Mouse (Mus musculus) monocyte, adult 5-6 weeks (primary cell): ENCODE measurements around the gene Gm47283. TPM values are rescaled to one million over a fixed set of nuclear protein-coding genes. Genes with fewer than 3 reads are reported as not detected.
"Not testable (repeated sequence)": the region's sequence is repeated elsewhere in the genome, so short reads cannot be mapped to it uniquely, and the experiment has no call there.

ENCODE experiments used
- ATAC-seq: fragments of 153-309, 156-312 bp; replicated peaks from 2 replicates; pipeline ENCODE4 v1.8.0; 2017; ENCODE audit warnings: mild to moderate bottlenecking; ENCODE audit not compliant: low TSS enrichment, insufficient number of reproducible peaks, severe bottlenecking, poor library complexity, low FRiP score
- total RNA-seq: library from RNA; stranded (forward); fragments of 200-1000, 200-491, 200-594 nt; gene quantifications from 3 replicates; pipeline ENCODE4 v1.2.3, GENCODE M21; 2017

The Gm47283 gene
- total RNA-seq = not detected in 3 replicates

DNA sequence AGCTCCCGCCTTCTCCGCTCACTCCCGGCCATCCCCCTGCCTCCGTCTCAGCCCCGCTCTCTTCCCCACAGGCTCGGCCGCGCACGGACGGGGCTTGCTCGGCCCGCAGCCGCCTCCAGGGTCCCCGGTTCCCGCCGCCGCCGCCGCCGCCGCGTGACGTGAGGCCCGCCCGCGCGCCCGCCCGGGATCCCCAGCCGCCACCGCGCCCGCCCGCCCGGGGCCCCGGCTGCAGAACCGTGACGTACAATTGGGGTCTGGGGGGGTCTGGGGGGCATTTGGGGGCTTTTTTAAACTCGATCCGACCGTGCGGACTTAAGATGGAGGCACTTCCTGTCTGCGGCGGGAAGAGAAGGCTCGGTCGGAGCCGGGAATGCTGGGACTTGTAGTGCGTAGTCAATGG lies at the start of gene Gm47283:
Gene Gm47283, plus strand, starts transcription at position 301 of the 400 bp plus-strand sequence.
- not testable (repeated sequence) for ATAC-seq

DNA sequence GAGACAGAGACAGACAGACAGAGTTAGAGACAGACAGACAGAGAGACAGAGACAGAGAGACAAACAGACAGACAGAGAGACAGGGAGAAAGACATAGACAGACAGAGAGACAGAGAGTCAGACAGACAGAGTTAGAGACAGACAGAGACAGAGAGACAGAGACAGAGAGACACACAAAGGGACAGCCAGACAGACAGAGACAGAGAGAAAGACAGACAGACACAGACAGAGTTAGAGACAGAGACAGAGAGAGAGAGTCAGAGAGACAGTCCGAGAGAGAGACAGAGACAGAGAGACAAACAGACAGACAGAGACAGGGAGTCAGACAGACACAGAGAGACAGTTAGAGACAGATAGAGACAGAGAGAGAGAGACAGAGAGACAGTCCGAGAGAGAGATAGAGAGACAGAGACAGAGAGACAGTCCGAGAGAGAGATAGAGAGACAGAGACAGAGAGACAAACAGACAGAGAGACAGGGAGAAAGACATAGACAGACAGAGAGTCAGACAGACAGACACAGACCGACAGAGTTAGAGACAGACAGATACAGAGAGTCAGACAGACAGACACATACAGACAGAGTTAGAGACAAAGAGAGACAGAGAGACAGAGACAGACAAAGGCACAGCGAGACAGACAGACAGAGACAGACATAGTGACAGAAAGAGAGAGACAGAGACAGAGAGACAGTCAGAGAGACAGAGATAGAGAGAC lies 49.2 kb upstream of the Gm47283 start:
- ATAC-seq = not testable (repeated sequence)

DNA sequence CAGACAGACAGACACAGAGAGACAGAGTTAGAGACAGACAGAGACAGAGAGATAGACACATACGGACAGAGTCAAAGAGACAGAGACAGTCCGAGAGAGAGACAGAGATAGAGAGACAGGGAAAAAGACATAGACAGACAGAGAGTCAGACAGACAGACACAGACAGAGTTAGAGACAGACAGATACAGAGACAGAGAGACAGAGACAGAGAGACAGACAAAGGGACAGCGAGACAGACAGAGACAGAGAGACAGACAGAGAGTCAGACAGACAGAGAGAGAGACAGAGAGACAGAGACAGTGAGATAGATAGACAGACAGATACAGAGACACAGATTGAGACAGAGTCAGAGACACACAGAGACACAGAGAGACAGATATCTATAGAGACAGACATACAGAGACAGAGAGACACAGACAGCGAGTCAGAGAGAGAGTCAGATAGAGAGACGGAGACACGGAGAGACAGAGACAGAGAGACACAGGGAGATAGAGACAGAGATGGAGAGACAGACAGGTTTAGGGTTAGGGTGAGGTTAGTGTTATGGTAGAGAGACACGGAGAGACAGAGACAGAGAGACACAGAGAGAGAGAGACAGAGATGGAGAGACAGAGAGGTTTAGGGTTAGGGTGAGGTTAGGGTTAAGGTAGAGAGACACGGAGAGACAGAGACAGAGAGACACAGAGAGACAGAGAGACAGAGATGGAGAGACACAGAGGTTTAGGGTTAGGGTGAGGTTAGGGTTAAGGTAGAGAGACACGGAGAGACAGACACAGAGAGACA lies 48.1 kb upstream of the Gm47283 start:
- not testable (repeated sequence) for ATAC-seq

DNA sequence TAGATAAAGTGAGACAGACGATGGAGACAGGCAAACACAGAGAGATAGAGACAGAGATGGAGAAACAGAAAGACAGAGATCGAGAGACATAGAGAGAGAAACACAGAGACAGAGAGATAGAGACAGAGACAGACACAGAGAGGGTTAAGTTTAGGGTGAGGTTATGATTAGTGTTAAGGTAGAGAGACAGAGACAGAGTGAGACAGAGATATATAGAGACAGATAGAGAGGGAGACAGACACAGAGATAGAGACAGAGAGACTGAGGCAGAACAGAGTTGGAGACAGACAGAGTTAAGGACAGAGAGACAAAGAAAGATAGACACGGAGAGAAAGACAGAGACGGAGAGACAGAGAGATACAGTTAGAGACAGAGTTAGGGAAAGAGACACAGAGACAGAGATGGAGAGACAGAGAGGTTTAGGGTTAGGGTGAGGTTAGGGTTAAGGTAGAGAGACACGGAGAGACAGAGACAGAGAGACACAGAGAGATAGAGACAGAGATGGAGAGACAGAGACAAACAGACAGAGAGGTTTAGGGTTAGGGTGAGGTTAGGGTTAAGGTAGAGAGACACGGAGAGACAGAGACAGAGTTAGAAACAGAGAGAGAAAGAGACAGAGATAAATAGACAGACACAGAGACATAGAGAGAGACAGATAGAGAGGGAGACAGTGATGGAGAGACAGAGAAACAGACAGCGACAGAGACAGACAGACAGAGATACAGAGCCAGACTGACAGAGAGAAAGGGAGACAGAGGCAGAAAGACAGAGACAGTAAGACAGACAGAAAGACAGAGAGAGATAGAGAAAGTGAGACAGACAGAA lies 46.7 kb upstream of the Gm47283 start:
- peak; percentile 12; the same call in 1 of the 2 replicates for ATAC-seq

DNA sequence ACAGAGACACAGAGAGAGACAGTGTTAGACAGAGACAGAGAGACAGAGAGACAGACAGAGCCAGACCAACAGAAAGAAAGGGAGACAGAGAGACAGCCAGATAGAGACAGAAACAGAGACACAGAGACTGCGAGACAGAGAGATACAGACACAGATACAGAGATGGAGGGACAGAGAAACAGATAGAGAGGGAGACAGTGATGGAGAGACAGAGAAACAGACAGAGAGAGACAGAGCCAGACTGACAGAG lies 46.2 kb upstream of the Gm47283 start:
- no peak for ATAC-seq

DNA sequence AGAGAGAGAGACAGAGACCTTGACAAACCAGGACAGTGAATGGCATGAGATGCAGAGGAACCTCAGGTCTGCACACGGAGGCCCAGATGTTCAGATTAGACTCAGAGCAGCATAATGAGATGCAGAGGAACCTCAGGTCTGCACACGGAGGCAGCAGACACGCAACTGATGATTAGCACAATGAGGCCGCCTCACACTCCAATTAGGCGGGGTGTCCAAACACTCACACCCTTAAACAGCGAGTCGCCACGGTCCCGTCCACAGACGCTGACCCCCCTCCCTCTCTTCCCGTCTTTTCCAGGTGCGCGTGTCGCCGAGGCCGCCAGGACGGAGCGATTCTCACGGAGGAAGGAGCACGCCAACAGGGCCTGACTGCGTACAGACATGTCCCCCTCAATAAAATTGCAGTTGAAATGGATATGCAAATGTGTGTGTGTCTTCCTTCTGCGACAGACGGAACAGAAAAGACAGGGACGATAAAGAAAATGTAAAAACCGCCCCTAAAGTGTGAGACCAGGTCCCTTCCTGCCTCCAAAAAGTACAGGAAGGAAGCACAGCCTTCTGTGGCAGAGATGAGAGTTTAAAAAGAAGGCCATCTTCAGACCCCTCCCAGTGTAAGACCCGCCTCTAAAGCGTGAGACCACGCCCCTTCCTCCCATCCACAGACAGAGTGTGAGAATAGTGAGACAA lies 45.6 kb upstream of the Gm47283 start:
- peak; percentile 4; the same call in 1 of the 2 replicates for ATAC-seq

DNA sequence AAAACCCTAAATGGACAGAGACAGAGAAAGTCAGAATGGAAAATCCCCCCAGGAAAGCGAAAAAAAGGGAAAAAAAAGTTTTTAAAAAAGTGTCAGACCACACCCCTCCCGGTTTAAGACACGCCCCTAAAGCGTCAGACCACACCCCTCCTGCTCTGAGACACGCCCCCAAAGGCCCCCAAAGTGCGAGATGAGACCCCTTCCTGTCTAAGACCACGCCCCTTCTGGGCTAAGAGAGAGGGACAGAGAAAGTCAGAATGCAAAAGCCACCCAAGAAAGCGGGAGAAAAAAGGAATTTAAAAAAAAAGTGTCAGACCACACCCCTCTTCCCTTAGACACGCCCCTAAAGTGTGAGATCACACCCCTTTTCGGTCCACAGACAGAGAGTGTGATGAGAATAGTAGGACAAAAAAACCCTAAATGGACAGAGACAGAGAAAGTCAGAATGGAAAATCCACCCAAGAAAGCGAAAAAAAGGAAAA lies 45.0 kb upstream of the Gm47283 start:
- 0 out of 2 replicates have a peak, but pooled peaks have one; percentile 2 for ATAC-seq

DNA sequence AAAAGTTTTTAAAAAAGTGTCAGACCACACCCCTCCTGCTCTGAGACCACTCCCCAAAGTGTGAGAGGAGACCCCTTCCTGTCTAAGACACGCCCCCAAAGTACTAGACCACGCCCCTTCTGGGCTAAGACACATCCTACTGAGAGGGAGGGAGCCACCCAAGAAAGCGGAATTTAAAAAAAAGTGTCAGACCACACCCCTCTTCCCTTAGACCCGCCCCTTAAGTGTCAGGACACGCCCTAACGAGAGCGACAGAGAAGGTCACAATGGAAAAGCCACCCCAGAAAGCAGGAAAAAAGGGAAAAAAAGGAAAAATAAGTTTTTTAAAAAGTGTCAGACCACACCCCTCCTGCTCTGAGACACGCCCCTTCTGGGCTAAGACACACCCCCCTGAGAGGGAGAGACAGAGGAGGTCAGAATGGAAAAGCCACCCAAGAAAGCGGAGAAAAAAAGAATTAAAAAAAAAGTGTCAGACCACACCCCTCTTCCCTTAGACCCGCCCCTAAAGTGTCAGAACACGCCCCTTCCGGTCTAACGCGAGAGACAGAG lies 44.5 kb upstream of the Gm47283 start:
- ATAC-seq = peak; percentile 14

DNA sequence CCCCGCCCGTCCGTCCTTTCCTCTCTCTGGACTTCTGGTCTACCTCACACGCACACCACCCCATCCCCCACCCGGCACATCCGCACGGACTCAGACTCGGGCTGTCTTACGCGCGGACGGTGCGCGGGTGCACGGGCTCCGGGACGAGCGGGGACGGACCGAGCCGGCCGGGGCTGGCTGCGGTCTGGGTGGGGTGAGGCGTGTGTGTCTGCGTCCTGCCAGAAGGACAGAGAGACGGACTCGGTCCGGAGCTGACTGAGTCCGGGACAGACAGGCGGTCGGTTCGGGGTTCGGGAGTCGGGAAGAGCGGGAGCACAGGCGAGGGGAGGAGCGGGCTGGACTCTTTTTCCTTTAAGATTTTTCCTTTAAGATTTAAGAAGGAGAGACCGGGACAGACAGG lies 43.5 kb upstream of the Gm47283 start:
- ATAC-seq = not testable (repeated sequence)

DNA sequence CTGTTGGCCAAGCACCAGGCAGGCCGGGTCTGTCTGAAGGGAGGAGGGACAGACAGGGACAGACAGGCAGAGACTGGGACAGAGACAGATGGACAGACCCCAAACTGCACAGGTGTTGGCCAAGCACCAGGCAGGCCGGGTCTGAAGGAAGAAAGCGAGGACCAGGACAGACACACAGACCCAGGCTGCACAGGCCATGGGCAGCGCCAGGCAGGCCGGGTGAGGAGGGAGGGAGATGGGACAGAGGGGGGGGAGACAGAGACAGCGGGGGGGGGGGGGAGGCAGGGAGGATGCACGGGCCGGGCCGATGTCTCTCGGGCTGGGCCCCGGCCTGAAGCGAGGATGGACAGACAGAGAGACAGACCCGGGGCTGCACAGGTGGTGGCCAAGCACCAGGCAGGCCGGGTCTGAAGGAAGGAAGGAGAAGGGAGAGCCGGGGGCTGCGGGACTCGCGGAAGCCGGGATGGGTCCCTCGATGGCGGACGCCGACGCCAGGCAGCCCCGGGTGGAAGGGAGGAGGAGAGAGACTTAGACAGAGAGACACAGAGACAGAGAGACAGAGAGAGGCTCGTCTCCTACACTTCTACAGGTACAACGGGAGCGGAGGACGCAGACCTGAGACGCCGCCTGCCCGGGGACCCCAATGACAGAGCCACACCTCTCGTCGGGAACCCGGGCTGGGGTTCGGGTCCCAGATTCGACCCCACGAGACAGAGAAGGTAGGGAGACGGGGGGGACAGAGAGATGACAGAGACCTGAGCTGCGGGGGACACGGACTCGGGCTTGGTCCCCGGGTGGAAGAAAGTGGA lies 42.9 kb upstream of the Gm47283 start:
- ATAC-seq = not testable (repeated sequence)

DNA sequence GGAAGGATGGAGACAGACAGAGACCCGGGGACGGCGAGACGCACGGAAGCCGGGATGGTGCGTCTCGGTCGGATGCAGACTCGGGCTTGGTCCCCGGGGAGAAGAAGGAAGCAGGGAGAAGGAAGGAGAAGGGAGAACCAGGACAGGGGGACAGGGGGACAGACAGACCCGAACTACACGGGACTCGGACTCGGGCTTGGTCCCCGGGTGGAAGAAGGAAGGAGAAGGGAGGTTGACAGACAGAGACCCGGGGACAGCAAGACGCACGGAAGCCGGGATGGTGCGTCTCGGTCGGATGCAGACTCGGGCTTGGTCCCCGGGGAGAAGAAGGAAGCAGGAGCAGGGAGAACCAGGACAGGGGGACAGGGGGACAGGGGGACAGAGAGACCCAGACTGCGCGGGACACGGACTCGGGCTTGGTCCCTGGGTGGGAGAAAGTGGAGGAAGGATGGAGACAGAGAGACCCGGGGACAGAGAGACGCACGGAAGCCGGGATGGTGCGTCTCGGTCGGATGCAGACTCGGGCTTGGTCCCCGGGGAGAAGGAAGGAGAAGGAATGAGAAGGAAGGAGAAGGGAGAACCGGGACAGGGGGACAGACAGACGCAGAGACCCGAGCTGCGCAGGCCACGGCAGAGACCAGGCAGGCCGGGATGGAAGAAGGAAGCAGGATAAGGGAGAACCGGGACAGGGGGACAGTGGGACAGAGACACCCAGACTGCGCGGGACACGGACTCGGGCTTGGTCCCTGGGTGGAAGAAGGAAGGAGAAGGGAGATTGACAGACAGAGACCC lies 42.1 kb upstream of the Gm47283 start:
- ATAC-seq = not testable (repeated sequence)

DNA sequence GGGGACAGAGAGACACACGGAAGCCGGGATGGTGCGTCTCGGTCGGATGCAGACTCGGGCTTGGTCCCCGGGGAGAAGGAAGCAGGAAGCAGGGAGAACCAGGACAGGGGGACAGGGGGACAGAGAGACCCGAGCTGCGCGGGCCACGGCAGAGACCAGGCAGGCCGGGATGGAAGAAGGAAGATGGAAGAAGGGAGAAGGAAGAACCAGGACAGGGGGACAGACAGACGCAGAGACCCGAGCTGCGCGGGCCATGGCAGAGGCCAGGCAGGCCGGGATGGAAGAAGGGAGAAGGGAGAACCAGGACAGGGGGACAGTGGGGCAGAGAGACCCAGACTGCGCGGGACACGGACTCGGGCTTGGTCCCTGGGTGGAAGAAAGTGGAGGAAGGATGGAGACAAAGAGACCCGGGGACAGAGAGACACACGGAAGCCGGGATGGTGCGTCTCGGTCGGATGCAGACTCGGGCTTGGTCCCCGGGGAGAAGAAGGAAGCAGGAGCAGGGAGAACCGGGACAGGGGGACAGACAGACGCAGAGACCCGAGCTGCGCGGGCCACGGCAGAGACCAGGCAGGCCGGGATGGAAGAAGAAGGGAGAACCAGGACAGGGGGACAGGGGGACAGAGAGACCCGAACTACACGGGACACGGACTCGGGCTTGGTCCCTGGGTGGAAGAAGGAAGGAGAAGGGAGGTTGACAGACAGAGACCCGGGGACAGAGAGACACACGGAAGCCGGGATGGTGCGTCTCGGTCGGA lies 41.3 kb upstream of the Gm47283 start:
- ATAC-seq = not testable (repeated sequence)

DNA sequence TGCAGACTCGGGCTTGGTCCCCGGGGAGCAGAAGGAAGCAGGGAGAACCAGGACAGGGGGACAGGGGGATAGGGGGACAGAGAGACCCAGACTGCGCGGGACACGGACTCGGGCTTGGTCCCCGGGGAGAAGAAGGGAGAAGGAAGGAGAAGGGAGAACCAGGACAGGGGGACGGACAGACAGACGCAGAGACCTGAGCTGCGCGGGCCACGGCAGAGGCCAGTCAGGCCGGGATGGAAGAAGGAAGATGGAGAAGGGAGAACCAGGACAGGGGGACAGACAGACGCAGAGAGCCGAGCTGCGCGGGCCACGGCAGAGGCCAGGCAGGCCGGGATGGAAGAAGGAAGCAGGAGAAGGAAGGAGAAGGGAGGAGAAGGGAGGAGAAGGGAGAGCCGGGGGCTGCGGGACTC lies 40.7 kb upstream of the Gm47283 start:
- ATAC-seq = no peak

DNA sequence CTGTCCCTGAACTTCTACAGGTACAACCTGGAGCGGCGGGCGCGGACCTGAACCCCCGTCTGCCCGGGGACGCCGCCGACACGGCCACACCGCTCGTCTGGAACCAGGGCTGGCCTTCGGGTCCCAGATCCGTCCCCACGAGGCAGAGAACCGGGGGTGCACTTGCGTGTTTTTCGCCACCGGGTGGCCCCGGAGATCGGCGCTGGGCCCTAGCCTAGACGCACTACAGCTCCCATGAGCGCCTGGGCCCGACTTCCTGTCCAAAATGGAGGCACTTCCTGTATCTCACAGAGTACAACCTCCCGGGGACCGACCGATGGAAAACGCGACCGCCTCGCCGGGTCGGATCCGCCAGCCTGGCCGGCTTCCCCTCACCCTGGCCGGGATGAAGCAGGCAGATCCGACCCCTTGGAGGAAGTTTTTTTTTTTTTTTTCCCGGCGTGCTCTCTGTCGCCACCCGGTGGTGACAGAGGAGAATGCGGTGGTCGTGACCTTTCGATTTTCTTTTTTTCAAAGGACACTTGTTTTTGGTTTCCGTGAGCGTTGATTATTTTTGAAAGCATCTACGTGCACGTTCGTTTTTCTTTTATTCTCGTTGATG lies 40.1 kb upstream of the Gm47283 start:
- peak; percentile 77 for ATAC-seq

DNA sequence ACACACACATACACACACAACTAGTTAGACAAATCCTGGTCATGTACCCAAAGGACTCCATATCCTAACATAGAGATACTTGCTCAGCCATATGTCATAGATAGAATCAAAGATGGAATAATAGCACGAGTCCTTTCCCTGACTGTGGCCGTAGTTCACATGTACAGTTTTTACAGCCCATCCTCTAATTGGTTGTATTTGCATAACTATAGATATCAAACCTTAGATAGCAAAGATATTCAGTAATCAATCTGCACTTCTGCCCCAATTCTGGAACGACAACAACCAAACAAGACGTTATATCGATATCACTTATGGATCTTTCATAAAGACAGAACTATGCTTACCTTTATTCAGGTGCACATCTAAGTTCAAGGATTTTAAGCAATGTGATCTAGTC lies 39.3 kb upstream of the Gm47283 start:
- not testable (repeated sequence) for ATAC-seq

DNA sequence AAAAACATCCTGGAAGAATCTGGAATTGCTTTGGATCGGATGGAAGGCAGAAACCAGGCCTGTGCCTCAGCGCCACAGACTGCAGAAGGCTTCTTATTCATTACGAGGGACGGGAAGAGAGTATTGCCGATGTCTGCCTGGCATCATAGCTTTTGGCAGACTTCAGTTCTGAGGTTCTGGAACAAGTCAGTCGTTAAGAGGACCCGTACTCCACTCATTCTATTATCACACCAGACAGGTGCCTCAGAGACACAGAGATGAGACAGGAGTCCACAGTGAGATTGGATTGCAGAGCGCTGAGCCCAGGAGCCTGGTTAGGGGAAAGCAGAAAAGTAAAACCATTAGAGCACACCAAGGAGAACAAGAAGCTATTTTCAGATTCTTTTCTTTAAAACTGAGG lies 29.8 kb upstream of the Gm47283 start, which contains the start of gene Gm21860:
Gene Gm21860, minus strand, starts transcription at position 101 of the 400 bp plus-strand sequence.
- not testable (repeated sequence) for ATAC-seq
